Mouse (Mus musculus) intestine, embryonic 16.5 days (tissue): ENCODE results near the gene Gm9376. TPM values are rescaled to one million over a fixed set of nuclear protein-coding genes. Genes with fewer than 3 reads are reported as not detected.

Experiments used
- ATAC-seq: fragments of 200-750 bp; cut with Nextera tagmentation; 2 replicates; pipeline ENCODE4 v1.8.0; 2017; ENCODE audit warnings: moderate TSS enrichment, moderate library complexity
- H3K27ac ChIP-seq: fragments of 300-500 bp; sonication (generic); 2 replicates; pipeline ENCODE4 v1.5.1; 2014; ENCODE audit warnings: mild to moderate bottlenecking, low read length
- H3K27me3 ChIP-seq: fragments of 300-500 bp; sonication (generic); replicated peaks from 2 replicates; pipeline ENCODE4 v1.6.1; 2014; ENCODE audit warnings: low read length, control low read depth, mixed read lengths; ENCODE audit not compliant: control insufficient read depth, insufficient read depth
- H3K36me3 ChIP-seq: fragments of 300-500 bp; sonication (generic); 2 replicates; pipeline ENCODE4 v1.6.1; 2014; ENCODE audit warnings: low read length, control low read depth; ENCODE audit not compliant: control insufficient read depth, insufficient read depth
- H3K4me1 ChIP-seq: fragments of 300-500 bp; sonication (generic); 2 replicates; pipeline ENCODE4 v1.6.1; 2014; ENCODE audit warnings: low read length, control low read depth, mixed read lengths; ENCODE audit not compliant: control insufficient read depth, insufficient read depth
- H3K4me2 ChIP-seq: fragments of 300-500 bp; sonication (generic); 2 replicates; pipeline ENCODE4 v1.6.1; 2014; ENCODE audit warnings: low read depth, low read length, control low read depth
- H3K4me3 ChIP-seq: fragments of 300-500 bp; sonication (generic); 2 replicates; pipeline ENCODE4 v1.5.1; 2014; ENCODE audit warnings: mild to moderate bottlenecking, low read length
- H3K9ac ChIP-seq: fragments of 300-500 bp; sonication (generic); 2 replicates; pipeline ENCODE4 v1.6.1; 2014; ENCODE audit warnings: low read depth, low read length
- H3K9me3 ChIP-seq: fragments of 300-500 bp; sonication (generic); 2 replicates; pipeline ENCODE4 v1.6.1; 2016; ENCODE audit warnings: low read length, control low read depth; ENCODE audit not compliant: control insufficient read depth
- WGBS: fragments of 180-500 bp; shearing (Covaris S2); extraction: QIAGEN DNeasy Blood & Tissue Kit; methylation state at CpG from one replicate; pipeline ENCODE4 v1.1.7; 2014; 5-methylcytosine and 5-hydroxymethylcytosine counted together
- polyA plus RNA-seq: library from polyadenylated mRNA; unstranded; fragments of >200 nt; fragmentation: Nextera tagmentation; extraction: Ambion mirVana; gene quantifications from 2 replicates; pipeline ENCODE4 v1.2.1, GENCODE M21; 2015

The Gm9376 gene
- polyA plus RNA-seq, 1 experiment from 2014 or later: not detected

DNA sequence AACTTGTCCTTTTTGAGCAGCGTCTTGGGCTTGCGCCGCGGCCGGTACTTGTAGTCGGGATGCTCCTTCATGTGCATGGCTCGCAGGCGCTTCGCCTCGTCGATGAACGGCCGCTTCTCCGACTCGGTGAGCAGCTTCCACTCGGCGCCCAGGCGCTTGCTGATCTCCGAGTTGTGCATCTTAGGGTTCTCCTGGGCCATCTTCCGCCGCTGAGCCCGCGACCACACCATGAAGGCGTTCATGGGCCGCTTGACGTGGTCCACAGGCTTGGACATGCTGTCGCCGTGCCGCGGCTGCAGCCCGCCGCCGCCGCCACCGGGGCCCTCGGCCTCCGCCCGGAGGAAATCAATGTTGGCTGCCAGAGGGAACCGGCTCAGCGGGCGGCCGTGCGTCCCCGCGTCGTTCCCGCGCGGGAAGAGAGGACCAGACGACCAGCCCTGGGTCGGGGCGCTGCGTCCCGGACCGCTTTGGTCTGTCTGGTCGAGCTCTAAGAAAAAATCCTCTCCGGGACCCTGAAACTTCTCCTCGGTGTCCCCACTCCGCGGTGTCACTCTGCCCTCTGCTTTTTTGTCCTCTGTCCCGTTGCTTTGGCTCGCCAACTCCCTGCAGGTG is 31.3 kb upstream of the Gm9376 start:
- under 1% methylated on average over 61 of the region's 62 CpGs for WGBS
- peaks cover 30% of the 10 kb centered on the region for H3K4me1 ChIP-seq
- H3K36me3 ChIP-seq: no peaks in the 10 kb centered on the region
- H3K4me3 ChIP-seq: peak overlapping the region; percentile 57
- H3K27me3 ChIP-seq: peaks cover 83% of the 10 kb centered on the region
- H3K27ac ChIP-seq: no peak overlapping the region
- H3K9me3 ChIP-seq: no peaks in the 10 kb centered on the region
- ATAC-seq: no peak
- H3K4me2 ChIP-seq: peak overlapping the region; percentile 88
- no peak overlapping the region for H3K9ac ChIP-seq

DNA sequence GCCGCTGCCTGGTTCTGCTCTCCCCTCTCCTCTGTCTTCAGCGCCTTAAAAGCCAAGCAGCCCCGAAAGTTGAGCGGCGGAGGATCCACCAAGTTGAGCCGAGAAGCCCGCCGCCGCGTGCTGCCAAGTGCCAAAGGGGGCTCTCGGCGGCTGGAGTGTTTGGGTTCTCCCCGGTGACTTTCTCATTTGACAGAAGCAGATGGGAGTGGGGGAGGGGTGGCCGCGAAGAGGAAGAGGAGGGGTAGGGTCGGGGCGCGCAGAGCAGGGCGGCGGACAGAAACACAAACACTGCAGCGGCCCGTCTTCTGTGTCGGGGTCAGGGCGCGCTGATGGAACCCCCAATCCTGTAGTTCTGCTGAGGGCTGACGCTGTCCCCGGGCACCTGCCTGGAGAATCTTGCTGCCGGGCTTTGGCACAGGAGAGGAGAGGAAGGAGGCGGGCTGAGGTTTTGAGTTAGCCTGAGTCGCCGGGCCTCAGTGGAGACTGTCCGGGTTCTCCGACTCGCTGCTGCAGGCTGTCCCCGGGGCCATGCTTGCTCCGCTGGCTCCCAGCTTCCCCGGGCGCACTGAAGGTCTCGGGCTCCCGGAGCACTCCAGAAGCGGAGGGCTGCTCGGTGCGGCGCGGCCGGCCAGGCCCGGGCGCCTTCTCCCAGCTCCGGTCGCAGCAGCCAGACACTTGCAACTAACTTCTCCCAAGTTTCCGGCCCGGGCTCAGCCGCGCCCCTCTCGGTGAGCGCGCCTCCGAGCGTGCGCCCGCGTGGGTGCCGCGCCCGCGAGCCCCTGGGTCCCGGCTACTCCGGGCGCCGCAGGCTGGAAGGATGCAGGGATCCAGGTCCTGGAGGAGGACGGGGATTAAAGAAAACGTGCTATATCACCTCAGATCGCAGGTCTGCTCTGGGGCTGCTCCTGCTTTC is 30.5 kb upstream of the Gm9376 start:
- Histone ChIP-seq H3K9me3 (no peaks in the 10 kb centered on the region), H3K4me2 (peak overlapping the region; percentile 88), H3K27me3 (peaks cover 79% of the 10 kb centered on the region), H3K27ac (no peak overlapping the region), H3K9ac (peak overlapping the region; percentile 56), H3K4me3 (peak overlapping the region; percentile 57), H3K4me1 (peaks cover 28% of the 10 kb centered on the region), H3K36me3 (no peaks in the 10 kb centered on the region)
- under 1% methylated on average over 70 of the region's 73 CpGs for WGBS
- ATAC-seq: peak; percentile 83

DNA sequence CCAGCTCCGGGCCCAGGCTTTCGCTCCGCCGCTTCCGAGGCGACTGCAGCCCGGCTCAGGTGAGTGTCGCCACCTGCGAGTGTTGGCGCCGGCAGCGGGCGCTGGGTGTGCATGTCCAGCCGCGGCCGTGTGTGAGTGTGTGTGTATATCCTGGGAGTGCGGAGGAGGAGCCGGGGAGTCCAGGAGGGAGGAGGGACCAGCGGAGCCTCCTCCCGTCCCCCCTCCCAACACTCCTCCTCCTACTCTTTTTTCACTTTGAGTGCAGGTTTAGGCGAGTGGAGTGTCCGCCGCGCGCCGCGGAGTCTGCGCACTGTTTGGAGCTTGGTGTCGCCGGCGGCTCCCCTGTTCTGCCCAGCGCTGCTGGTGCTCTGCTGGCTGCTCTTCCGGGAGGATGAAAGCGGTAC is 29.9 kb upstream of the Gm9376 start, which contains the start of gene Sox21:
Gene Sox21 (minus strand): TSS at position 145 of the 404 bp plus-strand sequence.
- no peak within 1 kb of the TSS for H3K27ac ChIP-seq
- peak within 1 kb of the TSS; percentile 57 for H3K4me3 ChIP-seq
- H3K4me2 ChIP-seq: peak within 1 kb of the TSS; percentile 88
- H3K27me3 ChIP-seq: peaks cover 73% of the 10 kb centered on the region
- no peaks in the 10 kb centered on the region for H3K9me3 ChIP-seq
- ATAC-seq: peak; percentile 95
- peak within 1 kb of the TSS; percentile 56 for H3K9ac ChIP-seq
- H3K36me3 ChIP-seq: no peaks in the 10 kb centered on the region
- peaks cover 28% of the 10 kb centered on the region for H3K4me1 ChIP-seq
- under 1% methylated on average over 34 of the region's 34 CpGs for WGBS

GRCm38 (mm10) chr14:118237786-118238185 is 29.0 kb upstream of the Gm9376 start:
- peaks cover 64% of the 10 kb centered on the region for H3K27me3 ChIP-seq
- no peaks in the 10 kb centered on the region for H3K36me3 ChIP-seq
- no peak overlapping the region for H3K4me3 ChIP-seq
- H3K9ac ChIP-seq: no peak overlapping the region
- H3K27ac ChIP-seq: no peak overlapping the region
- no peak overlapping the region for H3K4me2 ChIP-seq
- H3K9me3 ChIP-seq: no peaks in the 10 kb centered on the region
- WGBS: 8% methylated on average over 6 of the region's 6 CpGs
- peaks cover 28% of the 10 kb centered on the region for H3K4me1 ChIP-seq
- no peak for ATAC-seq

DNA sequence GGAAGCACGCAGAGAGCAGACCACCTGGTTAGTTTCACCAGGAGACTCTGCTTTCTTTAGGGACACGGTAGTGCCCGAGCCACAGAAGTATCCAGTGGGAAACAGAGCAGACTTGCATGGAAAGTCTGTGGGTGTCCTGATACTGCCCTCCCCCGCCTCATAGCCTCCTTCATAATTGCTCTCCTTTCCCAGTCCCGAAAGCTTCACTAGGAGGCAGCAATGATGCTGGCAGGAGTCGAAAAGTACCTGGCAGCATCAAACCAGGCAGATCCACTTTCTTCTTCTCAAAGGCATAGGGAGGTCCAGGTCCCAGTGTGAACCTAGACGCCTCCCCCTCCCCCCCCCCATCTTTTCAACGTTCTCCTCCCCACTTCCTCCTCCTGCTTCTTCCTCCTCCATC is 27.4 kb upstream of the Gm9376 start:
- Histone ChIP-seq H3K4me2 (no peak overlapping the region), H3K27ac (no peak overlapping the region), H3K36me3 (no peaks in the 10 kb centered on the region), H3K4me3 (no peak overlapping the region), H3K9ac (no peak overlapping the region), H3K4me1 (peaks cover 28% of the 10 kb centered on the region), H3K27me3 (peaks cover 56% of the 10 kb centered on the region), H3K9me3 (no peaks in the 10 kb centered on the region)
- WGBS: 14% methylated on average over 8 of the region's 8 CpGs
- no peak for ATAC-seq

- H3K27ac ChIP-seq: no peak overlapping the region
- H3K4me2 ChIP-seq: no peak overlapping the region
- peaks cover 7% of the 10 kb centered on the region for H3K4me1 ChIP-seq
- no peak for ATAC-seq
- WGBS: 74% methylated on average over 2 of the region's 2 CpGs
- H3K9me3 ChIP-seq: no peaks in the 10 kb centered on the region
- H3K27me3 ChIP-seq: peaks cover 35% of the 10 kb centered on the region
- no peaks in the 10 kb centered on the region for H3K36me3 ChIP-seq
- no peak overlapping the region for H3K9ac ChIP-seq
- no peak overlapping the region for H3K4me3 ChIP-seq
Observed at GRCm38 (mm10) chr14:118241416-118241815, 25.3 kb upstream of the Gm9376 start.

DNA sequence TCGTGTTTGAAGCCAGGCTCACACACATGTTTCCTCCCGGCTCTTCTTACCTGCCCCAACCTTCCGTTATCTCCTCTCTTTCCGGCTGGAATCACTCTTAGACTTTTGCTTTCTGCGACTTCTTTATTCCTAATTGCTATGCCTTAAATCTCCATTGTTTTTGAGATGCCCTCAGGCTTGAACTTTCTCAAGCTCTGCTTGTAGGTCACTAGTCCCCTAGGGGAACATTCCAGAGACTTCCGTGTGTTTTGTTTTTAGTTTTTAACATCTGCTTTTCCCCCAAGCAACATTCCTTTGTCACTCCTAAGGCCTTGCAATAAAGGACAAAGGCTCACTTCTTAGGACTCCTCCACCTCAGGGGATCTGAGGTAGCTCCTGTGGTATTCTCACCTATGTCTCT is 13.4 kb upstream of the Gm9376 start:
- WGBS: 89% methylated on average over 6 of the region's 6 CpGs
- H3K9ac ChIP-seq: no peak overlapping the region
- no peak overlapping the region for H3K27ac ChIP-seq
- H3K4me2 ChIP-seq: no peak overlapping the region
- H3K27me3 ChIP-seq: 0 out of 2 replicates have a peak, but pooled peaks cover 3% of the 10 kb centered on the region
- H3K36me3 ChIP-seq: no peaks in the 10 kb centered on the region
- H3K4me1 ChIP-seq: no peaks in the 10 kb centered on the region
- no peaks in the 10 kb centered on the region for H3K9me3 ChIP-seq
- no peak for ATAC-seq
- H3K4me3 ChIP-seq: no peak overlapping the region

GRCm38 (mm10) chr14:118268849-118269248 is 2.1 kb downstream of the Gm9376 start:
- no peaks in the 10 kb centered on the region for H3K4me1 ChIP-seq
- H3K27ac ChIP-seq: no peak overlapping the region
- H3K36me3 ChIP-seq: no peaks in the 10 kb centered on the region
- no peak overlapping the region for H3K9ac ChIP-seq
- peak; percentile 65 for ATAC-seq
- no peak overlapping the region for H3K4me3 ChIP-seq
- 70% methylated on average over 4 of the region's 4 CpGs for WGBS
- H3K4me2 ChIP-seq: no peak overlapping the region
- H3K9me3 ChIP-seq: no peaks in the 10 kb centered on the region
- H3K27me3 ChIP-seq: no peaks in the 10 kb centered on the region

DNA sequence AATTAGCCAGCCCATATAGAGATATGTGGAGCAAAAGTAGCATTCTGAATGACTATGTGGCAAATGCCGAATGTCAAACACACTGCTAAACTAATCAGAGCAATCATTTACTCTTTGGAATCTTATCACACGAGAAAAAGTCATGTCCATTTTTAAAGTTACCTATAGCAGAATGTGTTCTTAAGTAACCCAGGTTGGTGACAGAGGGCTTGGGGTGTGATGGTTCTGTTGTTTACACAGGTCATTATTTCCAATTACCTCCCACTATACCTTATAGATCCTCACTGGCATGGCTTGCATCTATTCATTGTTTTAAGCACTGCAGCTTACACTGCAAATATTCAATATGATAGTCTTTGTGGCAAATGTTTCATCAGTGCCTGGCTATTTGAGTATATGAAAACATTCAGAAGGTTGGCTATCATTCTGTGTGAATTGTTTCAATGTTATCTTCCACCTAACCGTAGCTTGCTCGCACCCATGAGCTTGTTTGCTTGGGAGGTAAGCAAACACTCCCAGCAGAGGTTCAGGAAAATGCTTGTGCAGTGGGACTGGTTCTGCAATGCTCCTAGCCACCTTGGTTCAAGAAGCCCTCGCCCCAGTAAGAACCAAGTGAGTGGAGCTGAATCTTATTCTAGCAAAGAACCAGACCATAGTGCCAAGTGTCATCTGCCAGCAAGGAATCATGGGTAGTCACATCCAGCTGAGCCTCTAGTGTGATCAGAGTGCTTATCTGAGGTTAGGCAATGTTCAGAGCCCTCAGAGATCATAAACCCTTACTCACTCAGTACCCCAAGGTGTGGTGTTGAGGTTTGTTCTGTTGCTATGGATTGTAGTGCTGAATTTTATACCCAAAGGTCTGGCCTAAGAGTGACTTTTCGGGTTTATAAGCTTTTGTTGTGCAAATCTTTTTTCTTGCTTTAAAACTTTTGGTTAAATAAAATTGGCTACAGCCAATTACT is 6.1 kb downstream of the Gm9376 start:
- no peak overlapping the region for H3K27ac ChIP-seq
- no peaks in the 10 kb centered on the region for H3K4me1 ChIP-seq
- 65% methylated on average over 6 of the region's 6 CpGs for WGBS
- no peak overlapping the region for H3K4me2 ChIP-seq
- H3K9ac ChIP-seq: no peak overlapping the region
- H3K4me3 ChIP-seq: no peak overlapping the region
- no peaks in the 10 kb centered on the region for H3K9me3 ChIP-seq
- ATAC-seq: peak; percentile 72
- H3K27me3 ChIP-seq: no peaks in the 10 kb centered on the region
- no peaks in the 10 kb centered on the region for H3K36me3 ChIP-seq
